Mouse (Mus musculus) adrenal gland, adult 18-20 months (tissue): ENCODE data around the gene Ggps1. TPM values are rescaled to one million over a fixed set of nuclear protein-coding genes. Genes with fewer than 3 reads are reported as not detected.
"Not testable (repeated sequence)": the region's sequence is repeated elsewhere in the genome, so short reads cannot be mapped to it uniquely, and the experiment has no call there.

ENCODE experiments used
- DNase-seq, 2 experiments: peaks; one replicate each; pipeline ENCODE4 v3.0.0; 2021 to 2022; ENCODE audit warnings: low spot score in 2 of 2
- total RNA-seq, 2 experiments: library from RNA; stranded (reverse); gene quantifications; 1 replicate in 1 of 2; 2 replicates in 1 of 2; pipeline ENCODE4 v1.2.3; 2021

Ggps1 gene
- total RNA-seq, 2 experiments from 2014 or later = 38.3 to 41.0 TPM

DNA sequence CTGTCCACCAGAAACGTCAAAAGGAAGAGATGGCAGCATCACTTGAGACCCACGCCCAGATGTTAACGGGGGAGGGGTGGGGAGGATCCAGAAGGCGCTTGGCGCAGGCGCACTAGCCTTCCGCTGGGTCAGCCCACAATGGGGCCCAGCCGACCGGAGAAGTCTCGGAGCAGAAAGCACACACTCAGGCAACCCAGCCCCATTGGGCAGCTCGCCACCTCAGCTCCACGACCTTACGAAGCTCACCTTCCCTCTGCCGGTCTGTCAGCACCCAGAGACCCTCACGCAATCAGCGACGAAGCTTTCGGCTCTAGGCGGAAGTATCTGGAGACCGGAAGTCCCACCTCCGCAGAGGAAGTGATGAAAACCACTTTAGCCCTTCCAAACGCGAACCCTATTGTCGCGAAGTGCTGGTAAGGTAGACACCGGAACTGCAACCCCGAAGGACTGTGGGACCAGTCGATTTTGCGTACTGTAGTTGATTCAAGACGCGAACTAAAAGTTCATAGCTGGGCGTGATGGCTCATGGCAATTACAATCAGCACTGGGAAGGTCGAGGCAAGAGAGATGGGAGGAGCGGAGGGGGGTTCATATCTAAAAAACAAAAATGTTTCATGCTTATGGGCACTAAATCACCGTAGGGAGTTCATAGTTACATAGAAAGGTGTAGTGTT, 23.9 kb downstream of the Ggps1 start, which contains the start of gene Tbce:
Tbce (minus strand) TSS at position 347 of the 674 bp plus-strand sequence.
- DNase-seq = peak; percentile 85 to 91

DNA sequence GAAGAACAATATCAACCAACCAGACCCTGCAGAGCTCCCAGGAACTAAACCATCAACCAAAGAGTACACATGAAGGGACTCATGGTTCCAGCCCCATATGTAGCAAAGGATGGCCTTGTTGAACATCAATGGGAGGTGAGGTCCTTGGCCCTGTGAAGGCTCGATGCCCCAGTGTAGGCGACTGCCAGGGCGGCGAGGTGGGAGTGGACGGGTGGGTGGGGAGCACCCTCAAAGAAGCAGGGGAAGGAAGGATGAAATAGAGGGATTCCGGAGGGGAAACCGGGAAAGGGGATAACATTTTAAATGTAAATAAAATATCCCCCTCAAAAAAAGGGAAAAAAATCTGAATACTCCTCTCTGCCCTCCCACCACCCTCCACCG, 24.4 kb downstream of the Ggps1 start:
- no peak for DNase-seq

DNA sequence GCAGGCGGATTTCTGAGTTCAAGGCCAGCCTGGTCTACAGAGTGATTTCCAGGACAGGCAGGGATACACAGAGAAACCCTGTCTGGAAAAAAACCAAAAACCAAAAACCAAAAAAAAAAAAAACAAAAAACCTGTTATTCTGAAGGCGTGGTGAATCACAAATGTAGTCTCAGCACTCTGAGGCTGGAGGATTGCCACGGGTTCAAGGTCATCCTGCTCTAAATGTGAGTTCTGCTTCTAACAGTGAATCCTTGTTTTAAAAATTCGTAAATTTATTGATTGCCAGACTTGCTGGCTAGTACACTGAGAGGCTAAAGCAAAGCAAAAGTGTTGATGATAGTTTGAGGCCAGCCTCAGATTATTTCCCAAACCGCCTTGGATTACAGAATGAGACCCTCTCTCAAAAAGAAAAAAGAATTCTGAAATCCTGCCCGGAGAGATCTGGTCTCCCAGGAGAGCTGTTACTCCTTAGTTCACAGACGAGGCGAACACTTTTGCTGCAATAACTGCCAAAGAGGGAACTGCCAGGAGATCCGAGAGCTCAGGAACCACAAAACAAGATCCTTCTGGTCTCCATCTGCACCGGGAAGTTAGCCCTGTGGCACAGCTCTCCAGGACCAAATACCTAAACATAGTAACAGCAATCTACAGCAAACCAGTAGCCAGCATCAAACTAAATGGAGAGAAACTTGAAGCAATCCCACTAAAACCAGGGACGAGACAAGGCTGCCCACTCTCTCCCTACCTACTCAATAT, 27.2 kb downstream of the Ggps1 start:
- no peak for DNase-seq

DNA sequence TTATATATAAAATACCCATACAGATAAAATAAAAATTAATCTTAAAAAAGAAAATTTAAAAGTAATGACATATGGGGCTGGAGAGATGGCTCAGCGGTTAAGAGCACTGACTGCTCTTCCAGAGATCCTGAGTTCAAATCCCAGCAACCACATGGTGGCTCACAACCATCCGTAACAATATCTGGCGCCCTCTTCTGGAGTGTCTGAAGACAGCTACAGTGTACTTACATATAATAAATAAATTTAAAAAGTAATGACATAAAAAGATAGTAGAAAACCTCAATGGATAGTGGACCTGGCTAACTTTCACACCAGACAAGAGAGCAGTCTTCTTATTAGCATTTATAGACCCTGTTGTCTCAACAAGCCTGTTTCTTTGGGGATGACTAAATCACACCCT, 27.9 kb downstream of the Ggps1 start:
- not testable (repeated sequence) for DNase-seq

DNA sequence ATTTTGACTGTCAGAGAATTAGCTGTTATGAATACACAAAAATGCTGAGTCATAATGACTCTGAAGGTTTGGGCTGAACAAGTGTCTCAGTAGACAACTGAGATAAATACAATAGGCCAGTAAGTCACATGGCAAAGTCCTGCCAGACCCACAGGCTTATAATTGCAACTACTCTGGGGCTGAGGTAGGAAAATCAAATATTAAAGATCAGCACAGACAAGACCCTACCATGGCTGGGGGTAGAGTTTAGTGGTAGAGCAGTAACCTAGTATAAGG, 29.3 kb downstream of the Ggps1 start:
- DNase-seq = no peak

DNA sequence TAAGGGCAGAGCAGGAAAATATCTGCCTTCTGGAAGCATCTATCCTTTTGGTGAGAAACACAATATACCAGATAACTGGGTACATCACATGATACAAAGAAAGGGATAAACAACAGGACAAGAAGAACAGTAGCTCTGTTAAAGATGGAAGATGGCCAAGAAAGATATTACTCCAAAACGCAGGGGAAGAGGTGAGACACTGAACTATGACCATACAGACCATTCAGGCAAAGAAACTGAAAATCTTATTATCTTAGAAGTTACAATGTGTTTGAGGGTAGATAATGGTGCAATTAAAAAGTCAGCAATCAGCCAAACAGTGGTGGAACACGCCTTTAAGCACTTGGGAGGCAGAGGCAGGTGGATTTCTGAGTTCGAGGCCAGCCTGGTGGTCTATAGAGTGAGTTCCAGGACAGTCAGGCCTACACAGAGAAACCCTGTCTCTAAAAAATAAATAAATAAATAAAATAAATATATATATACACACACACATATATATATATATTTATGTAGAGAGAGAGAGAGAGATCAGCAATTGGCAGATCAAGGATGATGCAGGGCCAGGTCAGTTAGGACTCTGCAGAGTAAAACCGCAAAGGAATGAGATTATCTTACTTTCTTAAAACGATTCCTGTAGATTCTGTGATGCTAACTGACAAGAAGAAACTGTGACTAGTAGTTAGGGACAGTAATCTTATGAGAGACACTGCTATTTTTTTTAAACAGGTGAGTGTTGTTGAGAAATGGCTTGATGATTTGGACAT, 29.8 kb downstream of the Ggps1 start:
- DNase-seq = no peak

DNA sequence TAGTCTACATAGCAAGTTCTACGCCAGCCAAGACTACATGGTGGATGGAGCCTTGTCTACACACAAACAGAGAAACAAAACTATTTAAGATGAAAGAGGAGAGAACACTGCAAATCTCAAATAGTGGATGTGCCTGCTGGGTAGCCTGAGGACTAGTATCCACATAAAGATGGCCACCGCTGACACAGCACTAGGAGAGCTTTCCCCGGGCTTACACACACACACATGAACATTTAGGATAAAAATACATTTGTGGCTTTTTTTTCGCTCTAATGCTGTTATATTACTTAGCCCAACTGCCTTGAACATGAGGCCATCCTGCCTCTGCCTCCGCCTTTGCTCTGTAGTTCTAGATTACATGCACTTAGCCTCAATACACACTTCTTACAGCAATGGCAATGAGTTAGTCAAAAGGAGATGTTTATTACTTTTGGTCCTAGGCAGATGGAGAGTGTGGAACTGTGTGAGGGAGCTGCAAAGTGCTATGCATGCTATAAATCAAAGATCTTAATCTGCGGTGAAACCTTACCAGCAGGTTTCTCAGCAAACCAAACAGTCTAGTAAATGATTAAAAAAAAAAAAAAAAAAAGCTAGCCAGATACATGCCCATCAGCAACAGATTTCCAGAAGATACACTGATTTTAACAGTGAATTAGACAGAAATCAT, 37.0 kb downstream of the Ggps1 start:
- no peak for DNase-seq

DNA sequence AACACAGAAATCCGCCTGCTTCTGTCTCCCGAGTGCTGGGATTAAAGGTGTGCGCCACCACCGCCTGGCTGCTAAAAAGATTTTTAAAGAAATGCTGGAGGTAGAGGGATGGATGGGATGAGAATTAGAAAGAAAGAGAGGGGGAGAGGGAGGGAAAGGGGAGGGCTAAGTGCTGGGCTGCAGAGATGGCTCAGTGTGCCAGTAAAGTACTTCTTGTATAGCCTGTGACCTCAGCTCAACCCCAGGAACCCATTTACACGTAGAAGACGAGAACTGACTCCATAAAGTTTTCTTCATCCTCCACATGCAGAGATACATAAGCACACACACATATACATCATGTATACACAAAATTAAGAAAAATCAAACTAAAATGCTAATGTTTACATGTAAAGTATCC, 37.7 kb downstream of the Ggps1 start:
- DNase-seq = no peak

DNA sequence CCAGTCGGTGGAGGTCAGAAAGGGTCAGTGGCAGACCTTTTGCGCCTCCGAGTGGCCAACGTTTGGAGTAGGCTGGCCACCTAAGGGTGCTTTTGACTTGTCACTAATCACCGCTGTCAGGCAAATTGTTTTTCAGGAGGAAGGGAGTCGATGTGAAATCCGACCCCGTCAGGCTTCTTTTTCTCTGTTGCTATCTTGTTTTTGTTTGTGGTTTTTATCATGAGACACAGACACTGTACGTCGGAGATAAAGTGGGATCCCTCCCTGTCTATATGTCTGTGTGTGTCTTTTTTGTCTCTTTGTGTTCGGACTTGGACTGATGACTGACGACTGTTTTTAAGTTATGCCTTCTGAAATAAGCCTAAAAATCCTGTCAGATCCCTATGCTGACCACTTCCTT, 41.9 kb downstream of the Ggps1 start:
- DNase-seq = not testable (repeated sequence)

DNA sequence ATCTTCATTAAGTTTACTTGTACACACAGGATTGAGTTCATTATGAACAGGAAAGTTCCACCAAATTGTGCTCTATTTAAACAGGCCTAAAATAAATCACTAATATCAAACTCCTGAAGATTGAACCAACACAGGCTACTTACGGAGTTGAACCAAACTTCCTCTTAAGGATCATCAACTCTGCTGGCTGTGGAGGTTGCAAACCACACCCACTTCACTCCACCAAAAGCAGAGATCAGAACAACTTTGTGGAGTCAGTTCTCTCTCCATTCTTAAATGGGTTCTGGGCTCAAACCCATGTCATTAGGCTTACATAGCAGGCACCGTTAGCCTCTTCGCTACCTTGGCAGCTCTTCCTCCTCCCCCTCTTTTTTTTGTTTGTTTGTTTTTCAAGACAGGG, 44.4 kb downstream of the Ggps1 start:
- DNase-seq = no peak

DNA sequence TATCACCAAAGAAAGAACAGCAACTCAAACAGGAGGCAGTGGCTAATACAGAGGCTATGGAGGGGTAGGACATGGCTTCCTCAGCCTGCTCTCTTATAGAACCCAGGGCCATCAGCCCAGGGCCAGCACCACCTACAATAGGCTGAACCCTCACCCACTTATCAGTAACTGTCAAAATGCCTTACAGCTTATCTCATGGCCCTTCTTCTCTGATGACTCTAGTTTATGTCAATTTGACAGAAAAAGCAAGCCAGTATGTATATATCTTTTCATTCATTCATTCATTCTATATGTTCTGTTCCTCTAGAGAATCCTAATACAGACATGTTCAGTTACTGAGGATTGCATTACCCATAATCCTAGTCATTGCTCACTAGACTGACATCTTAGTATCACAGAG, 45.0 kb downstream of the Ggps1 start:
- DNase-seq = no peak

DNA sequence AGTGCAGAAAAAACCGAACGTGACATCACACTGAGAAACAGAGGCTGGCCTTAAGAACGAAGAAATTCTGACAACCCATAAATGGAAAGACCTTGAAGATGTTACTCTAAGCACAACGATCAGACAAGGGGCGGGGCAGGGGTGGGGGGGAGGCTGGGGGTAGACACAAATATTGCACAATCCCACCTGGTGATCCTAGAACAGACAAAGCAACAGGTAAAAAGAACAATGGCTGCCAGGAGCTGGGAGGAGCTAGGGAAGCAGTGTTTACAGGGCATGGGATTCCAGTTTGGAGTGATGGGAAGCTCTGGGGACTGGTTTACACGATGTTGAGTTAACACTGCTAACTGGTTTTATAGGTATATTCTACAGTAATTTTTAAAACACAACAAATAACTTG, 47.7 kb downstream of the Ggps1 start:
- DNase-seq = no peak

DNA sequence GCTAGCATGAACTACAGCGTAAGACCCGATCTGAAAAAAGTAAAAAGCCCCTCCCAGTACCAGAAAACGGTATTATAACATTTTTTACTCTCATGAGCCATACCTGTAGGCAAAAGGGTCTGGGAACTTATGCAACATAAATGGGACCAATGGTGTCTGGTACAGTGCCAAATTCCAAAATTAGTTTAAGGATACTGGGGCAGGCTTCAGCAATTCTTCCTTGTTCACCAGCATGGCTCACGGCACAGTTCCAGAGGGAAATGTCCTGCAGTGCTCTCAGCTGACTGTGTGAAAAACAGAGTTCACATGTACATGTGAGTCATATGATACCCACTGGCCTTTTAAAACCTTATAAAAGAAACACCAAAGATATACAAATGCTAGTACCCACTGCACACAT, 48.7 kb downstream of the Ggps1 start:
- no peak for DNase-seq

DNA sequence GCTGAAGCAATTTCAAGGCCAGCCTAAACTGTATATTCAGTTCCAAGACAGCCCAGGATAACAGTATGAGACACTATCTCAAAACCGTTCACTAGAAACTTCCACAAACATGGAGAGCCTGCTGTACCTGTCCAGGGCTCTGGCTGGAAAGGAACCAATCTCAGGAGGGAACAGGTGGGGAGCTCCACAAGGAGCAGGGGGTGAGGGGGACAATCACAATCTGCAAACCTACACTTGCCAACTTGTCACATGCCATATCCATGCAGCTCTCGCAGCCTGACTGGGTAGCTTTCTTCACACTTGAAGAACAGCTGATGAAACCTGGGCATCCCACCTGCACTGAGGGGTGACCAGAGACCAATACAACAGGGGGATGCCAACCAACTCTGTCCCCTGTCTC, 49.3 kb downstream of the Ggps1 start:
- DNase-seq = no peak

DNA sequence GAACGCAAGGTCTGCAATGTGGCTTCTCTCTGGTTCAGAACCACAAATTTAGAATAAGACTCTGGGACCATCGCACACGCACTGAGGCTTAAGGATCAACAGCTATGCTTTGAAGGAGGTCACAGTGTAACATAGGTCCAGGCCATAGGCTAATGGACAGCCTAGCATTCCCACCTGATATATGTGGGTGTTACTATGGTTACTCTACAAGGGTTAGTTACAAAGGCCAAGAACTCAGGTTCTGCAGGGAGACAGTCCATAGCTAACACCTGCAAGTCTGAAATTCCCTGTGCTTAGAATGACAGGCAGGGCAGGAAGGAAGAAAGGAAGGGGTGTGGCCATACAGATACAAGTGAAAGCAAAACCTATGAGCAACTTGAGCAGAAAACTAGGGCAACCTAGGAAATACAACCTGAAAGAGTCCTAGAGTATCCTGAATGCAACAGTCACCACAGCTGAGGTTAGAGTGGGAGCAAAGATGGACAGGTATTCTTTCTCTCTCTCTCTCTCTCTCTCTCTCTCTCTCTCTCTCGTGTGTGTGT, 51.8 kb downstream of the Ggps1 start:
- DNase-seq = no peak

DNA sequence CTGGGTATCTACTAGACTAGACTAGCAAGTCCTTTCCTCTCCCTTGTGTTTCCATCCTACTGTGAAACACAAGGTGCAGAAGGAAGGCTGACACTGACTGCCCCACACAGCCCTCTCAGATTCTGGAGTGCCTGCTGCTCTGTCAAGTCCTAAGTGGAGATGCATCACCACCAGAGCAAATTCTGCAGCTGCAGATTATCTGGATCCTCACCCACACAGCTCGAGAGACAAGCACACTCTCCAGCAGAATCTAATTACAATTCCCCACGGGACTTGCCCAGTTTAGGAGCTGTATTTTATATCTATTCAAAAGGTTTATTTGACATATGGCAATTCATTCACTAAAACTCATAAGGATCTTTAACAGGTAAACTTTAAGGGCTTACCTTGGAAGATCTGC, 57.2 kb downstream of the Ggps1 start:
- DNase-seq = no peak

DNA sequence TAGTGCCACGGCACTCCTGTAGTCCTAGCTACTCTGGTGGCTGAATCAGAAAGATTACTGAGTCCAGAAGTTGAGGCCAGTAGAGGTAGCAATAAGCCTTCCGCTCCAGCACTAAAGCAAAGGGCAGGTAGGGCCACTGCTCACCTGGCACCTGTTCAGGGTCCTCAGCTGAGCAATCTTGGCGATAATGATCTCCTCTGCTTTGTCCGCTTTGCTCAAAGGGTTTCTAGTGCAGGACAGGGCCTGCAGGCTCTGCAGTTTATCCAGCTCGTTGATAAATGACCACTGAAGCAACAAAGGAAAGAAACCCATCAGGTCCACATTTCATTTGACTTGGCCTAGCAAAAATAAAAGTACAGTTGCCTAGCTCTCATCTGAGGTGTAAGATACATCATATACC, 58.3 kb downstream of the Ggps1 start:
- no peak for DNase-seq

DNA sequence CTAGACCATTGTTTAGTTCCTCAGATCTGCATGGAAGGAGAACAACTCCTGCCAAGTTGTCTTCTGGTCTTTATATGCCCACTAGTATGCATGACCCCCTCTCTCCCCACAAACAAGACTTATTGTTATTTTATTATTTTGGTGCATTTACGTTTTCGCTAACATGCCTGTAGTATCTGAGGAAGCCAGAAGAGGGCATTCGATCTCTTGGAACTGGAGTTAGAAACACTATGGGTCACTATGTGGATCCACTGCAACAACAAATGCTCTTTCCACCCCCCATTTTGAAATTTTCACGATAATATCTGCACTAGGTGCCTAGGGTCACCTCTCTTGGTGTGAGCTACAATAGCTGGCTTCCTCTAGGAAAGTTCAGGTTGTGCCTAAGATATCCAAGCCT, 59.2 kb downstream of the Ggps1 start:
- DNase-seq = no peak

DNA sequence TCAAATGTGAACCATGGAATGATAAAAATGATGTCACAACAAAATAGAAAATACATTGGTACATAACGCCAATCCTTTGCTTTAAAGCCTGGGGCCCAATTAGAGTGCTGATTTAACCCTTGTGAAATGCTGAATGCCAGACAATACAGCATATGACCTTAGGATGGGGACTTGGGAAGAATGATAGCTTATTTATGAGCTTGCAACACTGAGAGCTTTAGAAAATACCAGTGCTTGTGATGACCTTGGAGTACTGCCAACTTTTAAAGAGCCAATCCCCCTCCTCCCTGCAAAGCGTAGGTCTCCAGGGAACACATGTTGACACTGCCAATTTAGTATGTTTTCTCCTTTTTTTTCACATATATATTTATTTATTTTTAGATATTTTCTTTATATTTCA, 60.6 kb downstream of the Ggps1 start:
- no peak for DNase-seq
